Mouse (Mus musculus) liver, embryonic 16.5 days (tissue): ENCODE results near the gene Faap20. TPM values are rescaled to one million over a fixed set of nuclear protein-coding genes. Genes with fewer than 3 reads are reported as not detected.
"Not testable (repeated sequence)": the region's sequence is repeated elsewhere in the genome, so short reads cannot be mapped to it uniquely, and the experiment has no call there.

ENCODE experiments used
- ATAC-seq: fragments of 200-750 bp; cut with Nextera tagmentation; 2 replicates; pipeline ENCODE4 v1.8.0; 2017; ENCODE audit warnings: low read depth, mild to moderate bottlenecking, moderate number of reproducible peaks, moderate library complexity
- H3K27ac ChIP-seq: fragments of 300-500 bp; sonication (generic); 2 replicates; pipeline ENCODE4 v1.5.1; 2014; ENCODE audit warnings: mild to moderate bottlenecking, low read length
- H3K27me3 ChIP-seq: fragments of 300-500 bp; sonication (generic); 2 replicates; pipeline ENCODE4 v1.6.1; 2014; ENCODE audit warnings: low read depth, low read length, mixed read lengths; ENCODE audit not compliant: control insufficient read depth, insufficient read depth
- H3K36me3 ChIP-seq: fragments of 300-500 bp; sonication (generic); 2 replicates; pipeline ENCODE4 v1.6.1; 2014; ENCODE audit warnings: mild to moderate bottlenecking; ENCODE audit not compliant: control insufficient read depth, insufficient read depth
- H3K4me1 ChIP-seq: fragments of 300-500 bp; sonication (generic); 2 replicates; pipeline ENCODE4 v1.6.1; 2014; ENCODE audit warnings: low read depth, low read length, mixed read lengths; ENCODE audit not compliant: control insufficient read depth
- H3K4me2 ChIP-seq: fragments of 300-500 bp; sonication (generic); 2 replicates; pipeline ENCODE4 v1.6.1; 2014; ENCODE audit warnings: low read depth, low read length, mixed read lengths
- H3K4me3 ChIP-seq: fragments of 300-500 bp; sonication (generic); 2 replicates; pipeline ENCODE4 v1.5.1; 2014; ENCODE audit warnings: low read depth, mild to moderate bottlenecking, low read length
- H3K9ac ChIP-seq: fragments of 300-500 bp; sonication (generic); 2 replicates; pipeline ENCODE4 v1.6.1; 2014; ENCODE audit warnings: low read depth, low read length
- H3K9me3 ChIP-seq: fragments of 300-500 bp; sonication (generic); replicated peaks from 2 replicates; pipeline ENCODE4 v1.6.1; 2016; ENCODE audit warnings: low read length; ENCODE audit not compliant: control insufficient read depth
- WGBS: fragments of 180-500 bp; shearing (Covaris S2); extraction: QIAGEN DNeasy Blood & Tissue Kit; methylation state at CpG from one replicate; pipeline ENCODE4 v1.1.7; 2014; ENCODE audit not compliant: insufficient replicate concordance; 5-methylcytosine and 5-hydroxymethylcytosine counted together
- polyA plus RNA-seq: library from polyadenylated mRNA; unstranded; fragments of >200 nt; fragmentation: Nextera tagmentation; extraction: Ambion mirVana; gene quantifications from 2 replicates; pipeline ENCODE4 v1.2.1, GENCODE M21; 2015

Faap20 gene
- polyA plus RNA-seq, 1 experiment from 2014 or later: 17.1 TPM

GRCm38 (mm10) chr4:155239494-155239893 is 10.1 kb upstream of the Faap20 start:
- H3K4me1 ChIP-seq: peaks cover 17% of the 10 kb centered on the region
- no peak for ATAC-seq
- H3K27ac ChIP-seq: no peak overlapping the region
- no peaks in the 10 kb centered on the region for H3K27me3 ChIP-seq
- H3K4me2 ChIP-seq: no peak overlapping the region
- no peaks in the 10 kb centered on the region for H3K9me3 ChIP-seq
- WGBS: 48% methylated on average over 6 of the region's 6 CpGs
- H3K4me3 ChIP-seq: no peak overlapping the region
- H3K36me3 ChIP-seq: no peaks in the 10 kb centered on the region
- no peak overlapping the region for H3K9ac ChIP-seq

- Histone ChIP-seq H3K9ac (no peak overlapping the region), H3K27me3 (no peaks in the 10 kb centered on the region), H3K4me1 (peaks cover 8% of the 10 kb centered on the region), H3K4me3 (no peak overlapping the region), H3K36me3 (no peaks in the 10 kb centered on the region), H3K27ac (no peak overlapping the region), H3K9me3 (no peaks in the 10 kb centered on the region), H3K4me2 (no peak overlapping the region)
- no peak for ATAC-seq
- WGBS: 60% methylated on average over 9 of the region's 9 CpGs
These were observed 7.8 kb upstream of the Faap20 start for GRCm38 (mm10) chr4:155241789-155242188.

- Histone ChIP-seq H3K4me1 (peaks cover 8% of the 10 kb centered on the region), H3K4me3 (no peak overlapping the region), H3K27ac (no peak overlapping the region), H3K36me3 (no peaks in the 10 kb centered on the region), H3K9me3 (no peaks in the 10 kb centered on the region), H3K27me3 (no peaks in the 10 kb centered on the region), H3K9ac (no peak overlapping the region), H3K4me2 (no peak overlapping the region)
- ATAC-seq: no peak
- WGBS: 65% methylated on average over 5 of the region's 5 CpGs
These were observed 7.3 kb upstream of the Faap20 start for GRCm38 (mm10) chr4:155242292-155242691.

- H3K9ac ChIP-seq: no peak overlapping the region
- no peak overlapping the region for H3K4me2 ChIP-seq
- no peak for ATAC-seq
- no peaks in the 10 kb centered on the region for H3K36me3 ChIP-seq
- no peaks in the 10 kb centered on the region for H3K27me3 ChIP-seq
- H3K27ac ChIP-seq: no peak overlapping the region
- H3K4me3 ChIP-seq: no peak overlapping the region
- WGBS: 64% methylated on average over 12 of the region's 12 CpGs
- H3K9me3 ChIP-seq: no peaks in the 10 kb centered on the region
- peaks cover 5% of the 10 kb centered on the region; the same call in 1 of the 2 replicates for H3K4me1 ChIP-seq
These were observed 6.4 kb upstream of the Faap20 start for GRCm38 (mm10) chr4:155243233-155243632.

- ATAC-seq: 0 out of 2 replicates have a peak, but pooled peaks have one; percentile 3
- no peaks in the 10 kb centered on the region for H3K9me3 ChIP-seq
- H3K4me1 ChIP-seq: peaks cover 11% of the 10 kb centered on the region; the same call in 1 of the 2 replicates
- WGBS: 44% methylated on average over 6 of the region's 6 CpGs
- H3K36me3 ChIP-seq: no peaks in the 10 kb centered on the region
- H3K27me3 ChIP-seq: no peaks in the 10 kb centered on the region
- no peak overlapping the region for H3K9ac ChIP-seq
- H3K4me2 ChIP-seq: no peak overlapping the region
- no peak overlapping the region for H3K4me3 ChIP-seq
- H3K27ac ChIP-seq: no peak overlapping the region
These were observed 3.7 kb upstream of the Faap20 start for GRCm38 (mm10) chr4:155245770-155246492.

- Histone ChIP-seq H3K4me1 (peaks cover 11% of the 10 kb centered on the region; the same call in 1 of the 2 replicates), H3K9me3 (no peaks in the 10 kb centered on the region), H3K36me3 (no peaks in the 10 kb centered on the region), H3K4me2 (no peak overlapping the region), H3K27ac (no peak overlapping the region), H3K9ac (no peak overlapping the region), H3K27me3 (no peaks in the 10 kb centered on the region), H3K4me3 (no peak overlapping the region)
- no peak for ATAC-seq
- 74% methylated on average over 12 of the region's 12 CpGs for WGBS
These were observed 2.9 kb upstream of the Faap20 start for GRCm38 (mm10) chr4:155246691-155247105.

GRCm38 (mm10) chr4:155248054-155248453 is 1.5 kb upstream of the Faap20 start:
- not testable (repeated sequence) for H3K27me3 ChIP-seq, H3K9ac ChIP-seq, H3K4me3 ChIP-seq, H3K9me3 ChIP-seq, H3K4me2 ChIP-seq, H3K27ac ChIP-seq, ATAC-seq, H3K36me3 ChIP-seq
- H3K4me1 ChIP-seq: peaks cover 11% of the 10 kb centered on the region; the same call in 1 of the 2 replicates
- WGBS: 67% methylated on average over 3 of the region's 3 CpGs

GRCm38 (mm10) chr4:155249257-155249647 is 350 bp upstream of the Faap20 start:
- Histone ChIP-seq H3K4me1 (peaks cover 11% of the 10 kb centered on the region; the same call in 1 of the 2 replicates), H3K9me3 (no peaks in the 10 kb centered on the region), H3K9ac (peak overlapping the region; percentile 62), H3K27ac (peak overlapping the region; percentile 87), H3K36me3 (no peaks in the 10 kb centered on the region), H3K27me3 (no peaks in the 10 kb centered on the region), H3K4me2 (peak overlapping the region; percentile 87), H3K4me3 (peak overlapping the region; percentile 63)
- 0% methylated on average over 9 of the region's 9 CpGs for WGBS
- peak; percentile 64 for ATAC-seq

- peak; percentile 6 for ATAC-seq
- 20% methylated on average over 23 of the region's 23 CpGs for WGBS
- Histone ChIP-seq H3K36me3 (no peaks in the 10 kb centered on the region), H3K9ac (peak overlapping the region; percentile 62), H3K27me3 (no peaks in the 10 kb centered on the region), H3K27ac (peak overlapping the region; percentile 87), H3K4me2 (peak overlapping the region; percentile 87), H3K9me3 (no peaks in the 10 kb centered on the region), H3K4me3 (peak overlapping the region; percentile 63), H3K4me1 (peaks cover 11% of the 10 kb centered on the region; the same call in 1 of the 2 replicates)
These were observed 937 bp downstream of the Faap20 start for GRCm38 (mm10) chr4:155250361-155251117.
